Mouse (Mus musculus) inflammation-experienced regulatory T-cells, adult 6 months (primary cell): ENCODE data around the gene Acad12. TPM values are rescaled to one million over a fixed set of nuclear protein-coding genes. Genes with fewer than 3 reads are reported as not detected.
"Not testable (repeated sequence)": the region's sequence is repeated elsewhere in the genome, so short reads cannot be mapped to it uniquely, and the experiment has no call there.

Experiments used
- ATAC-seq: one replicate; pipeline ENCODE4 v1.8.0; 2017
- polyA plus RNA-seq, 3 experiments: library from polyadenylated mRNA; unstranded; fragments of 100-300 nt; shearing (Covaris generic); gene quantifications; one replicate each; pipeline ENCODE4 v1.2.1; 2017

Gene Acad12
- polyA plus RNA-seq, 3 experiments from 2014 or later = 1.3 to 3.3 (median 1.7) TPM

GRCm38 (mm10) chr5:121609556-121610135, 9.1 kb downstream of the Acad12 start:
- ATAC-seq = not testable (repeated sequence)

GRCm38 (mm10) chr5:121606151-121606550, 12.6 kb downstream of the Acad12 start:
- ATAC-seq = peak; percentile 41

- ATAC-seq = not testable (repeated sequence)
Observed at GRCm38 (mm10) chr5:121603815-121604214, 14.9 kb downstream of the Acad12 start.

GRCm38 (mm10) chr5:121601547-121602299, 17.0 kb downstream of the Acad12 start:
- ATAC-seq = peak; percentile 67

GRCm38 (mm10) chr5:121598871-121599610, 19.7 kb downstream of the Acad12 start:
- ATAC-seq = no peak

GRCm38 (mm10) chr5:121597991-121598537, 20.7 kb downstream of the Acad12 start:
- ATAC-seq = no peak

GRCm38 (mm10) chr5:121597332-121597731, 21.4 kb downstream of the Acad12 start:
- no peak for ATAC-seq

- no peak for ATAC-seq
Observed at GRCm38 (mm10) chr5:121596226-121596625, 22.5 kb downstream of the Acad12 start.

- ATAC-seq = no peak
Observed at GRCm38 (mm10) chr5:121595758-121596157, 23.0 kb downstream of the Acad12 start.

- no peak for ATAC-seq
Observed at GRCm38 (mm10) chr5:121594714-121595313, 23.9 kb downstream of the Acad12 start.

- ATAC-seq = peak; percentile 74
Observed at GRCm38 (mm10) chr5:121593451-121594401, 25.0 kb downstream of the Acad12 start, which contains the start of gene Aldh2. Aldh2 (minus strand) TSS chr5:121593824.

GRCm38 (mm10) chr5:121592816-121593407, 25.8 kb downstream of the Acad12 start:
- peak; percentile 21 for ATAC-seq

- ATAC-seq = no peak
Observed at GRCm38 (mm10) chr5:121592064-121592815, 26.5 kb downstream of the Acad12 start.

- ATAC-seq = no peak
Observed at GRCm38 (mm10) chr5:121591417-121592063, 27.2 kb downstream of the Acad12 start.

GRCm38 (mm10) chr5:121589928-121590327, 28.8 kb downstream of the Acad12 start:
- no peak for ATAC-seq

GRCm38 (mm10) chr5:121586400-121587039, 32.2 kb downstream of the Acad12 start:
- no peak for ATAC-seq

GRCm38 (mm10) chr5:121585699-121586098, 33.0 kb downstream of the Acad12 start:
- ATAC-seq = no peak

GRCm38 (mm10) chr5:121585005-121585404, 33.7 kb downstream of the Acad12 start:
- no peak for ATAC-seq
